Mouse (Mus musculus): ENCODE results near the gene Stard3nl. TPM values are rescaled to one million over a fixed set of nuclear protein-coding genes. Genes with fewer than 3 reads are reported as not detected.

Gene Stard3nl
- 153 and 157 TPM in 2 replicates for polyA plus RNA-seq (2016; fragmentation: Nextera tagmentation; extraction: Ambion mirVana)

DNA sequence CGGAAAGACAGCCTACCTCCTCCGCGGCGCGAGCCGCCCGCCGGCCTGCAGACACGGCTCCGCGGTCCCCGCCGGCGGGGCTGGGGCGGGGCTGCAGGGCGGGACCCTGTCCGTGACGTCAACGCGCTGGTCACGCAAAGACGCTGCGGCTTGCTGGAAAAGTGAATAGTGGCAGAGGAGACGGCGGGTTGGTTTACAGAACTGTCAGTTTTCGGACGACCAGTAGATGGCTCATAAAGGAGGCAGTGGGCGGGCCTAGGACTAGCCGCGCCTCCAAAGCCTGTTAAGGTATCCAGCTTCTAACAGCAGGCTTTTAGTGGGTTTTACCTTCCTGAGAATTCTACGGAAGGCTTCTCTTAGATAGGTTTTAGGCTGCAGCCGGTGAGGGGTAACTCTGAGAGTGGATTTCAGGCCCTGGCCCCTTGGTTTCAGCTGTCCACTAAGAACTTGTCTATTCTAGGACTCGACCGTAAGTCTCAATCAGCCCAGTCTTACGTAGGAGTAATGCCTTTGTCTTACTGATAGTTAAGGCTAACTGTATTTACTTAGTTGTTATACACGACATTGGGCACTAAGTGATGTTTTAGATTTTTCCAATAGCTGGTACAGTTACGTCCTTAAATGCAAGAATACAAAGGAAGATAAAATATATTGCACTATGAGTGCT is at the start of gene Stard3nl:
Gene Stard3nl (minus strand): TSS at position 108 of the 667 bp plus-strand sequence.
- no peaks in the 10 kb centered on the region; the same call in 1 of the 2 replicates for H3K36me3 ChIP-seq
- H3K4me2 ChIP-seq (replicated peaks): peak within 1 kb of the TSS; percentile 53
- H3K27ac ChIP-seq: peak within 1 kb of the TSS; percentile 65; the same call in 1 of the 2 replicates
- 2% methylated on average over 37 of the region's 37 CpGs for WGBS
- H3K9me3 ChIP-seq: no peaks in the 10 kb centered on the region
- H3K4me1 ChIP-seq: peaks cover 8% of the 10 kb centered on the region; the same call in 1 of the 2 replicates
- H3K4me3 ChIP-seq: peak within 1 kb of the TSS; percentile 94
- no peaks in the 10 kb centered on the region for H3K27me3 ChIP-seq (replicated peaks)
- ATAC-seq (ENCODE audit: low FRiP score, low read depth): peak; percentile 99
- peak within 1 kb of the TSS; percentile 89 for H3K9ac ChIP-seq

DNA sequence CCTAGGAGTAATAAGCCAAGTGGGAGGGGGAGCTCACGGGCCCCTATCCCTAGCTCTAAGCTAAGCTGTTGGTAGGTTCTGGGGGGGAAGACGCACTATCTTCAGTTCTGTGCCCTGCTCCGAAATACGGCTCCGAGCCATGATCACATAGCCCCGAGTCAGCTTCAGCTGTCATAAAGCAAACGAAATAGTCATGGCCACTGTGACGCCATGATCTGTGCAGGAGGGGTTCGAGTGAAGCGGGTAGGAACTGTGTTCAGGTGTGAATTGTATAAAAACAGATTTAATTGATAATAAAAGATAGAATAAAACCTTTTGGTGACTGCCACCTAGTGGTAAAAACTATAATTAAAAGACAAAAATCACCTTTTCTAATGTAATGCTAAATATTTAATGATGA is 42.4 kb upstream of the Stard3nl start:
- H3K4me1 ChIP-seq: no peaks in the 10 kb centered on the region
- no peaks in the 10 kb centered on the region for H3K9me3 ChIP-seq
- H3K36me3 ChIP-seq: no peaks in the 10 kb centered on the region
- ATAC-seq (ENCODE audit: low FRiP score, low read depth): peak; percentile 56; the same call in 1 of the 2 replicates
- no peaks in the 10 kb centered on the region for H3K27me3 ChIP-seq (replicated peaks)
- H3K27ac ChIP-seq: no peak overlapping the region
- H3K9ac ChIP-seq: no peak overlapping the region
- no peak overlapping the region for H3K4me3 ChIP-seq
- no peak overlapping the region for H3K4me2 ChIP-seq (replicated peaks)
- WGBS: 81% methylated on average over 10 of the region's 10 CpGs

- H3K27me3 ChIP-seq (replicated peaks): no peaks in the 10 kb centered on the region
- H3K4me3 ChIP-seq: no peak overlapping the region
- ATAC-seq (ENCODE audit: low FRiP score, low read depth): no peak
- WGBS: 80% methylated on average over 4 of the region's 4 CpGs
- H3K4me1 ChIP-seq: no peaks in the 10 kb centered on the region
- H3K9ac ChIP-seq: no peak overlapping the region
- no peaks in the 10 kb centered on the region for H3K9me3 ChIP-seq
- H3K27ac ChIP-seq: no peak overlapping the region
- no peaks in the 10 kb centered on the region for H3K36me3 ChIP-seq
- no peak overlapping the region for H3K4me2 ChIP-seq (replicated peaks)
These were observed 34.3 kb upstream of the Stard3nl start for GRCm38 (mm10) chr13:19429812-19430370.

GRCm38 (mm10) chr13:19428076-19428475 is 32.5 kb upstream of the Stard3nl start:
- Histone ChIP-seq H3K27ac (no peak overlapping the region), H3K9me3 (no peaks in the 10 kb centered on the region), H3K4me2 (replicated peaks) (no peak overlapping the region), H3K27me3 (replicated peaks) (no peaks in the 10 kb centered on the region), H3K4me1 (no peaks in the 10 kb centered on the region), H3K36me3 (no peaks in the 10 kb centered on the region), H3K9ac (no peak overlapping the region), H3K4me3 (no peak overlapping the region)
- 84% methylated on average over 5 of the region's 5 CpGs for WGBS
- no peak for ATAC-seq (ENCODE audit: low FRiP score, low read depth)

- Histone ChIP-seq H3K4me2 (replicated peaks) (no peak overlapping the region), H3K4me3 (no peak overlapping the region), H3K36me3 (no peaks in the 10 kb centered on the region), H3K4me1 (no peaks in the 10 kb centered on the region), H3K27ac (no peak overlapping the region), H3K9me3 (no peaks in the 10 kb centered on the region), H3K27me3 (replicated peaks) (no peaks in the 10 kb centered on the region), H3K9ac (no peak overlapping the region)
- no peak for ATAC-seq (ENCODE audit: low FRiP score, low read depth)
- 85% methylated on average over 4 of the region's 4 CpGs for WGBS
These were observed 29.0 kb upstream of the Stard3nl start for GRCm38 (mm10) chr13:19424563-19424962.

DNA sequence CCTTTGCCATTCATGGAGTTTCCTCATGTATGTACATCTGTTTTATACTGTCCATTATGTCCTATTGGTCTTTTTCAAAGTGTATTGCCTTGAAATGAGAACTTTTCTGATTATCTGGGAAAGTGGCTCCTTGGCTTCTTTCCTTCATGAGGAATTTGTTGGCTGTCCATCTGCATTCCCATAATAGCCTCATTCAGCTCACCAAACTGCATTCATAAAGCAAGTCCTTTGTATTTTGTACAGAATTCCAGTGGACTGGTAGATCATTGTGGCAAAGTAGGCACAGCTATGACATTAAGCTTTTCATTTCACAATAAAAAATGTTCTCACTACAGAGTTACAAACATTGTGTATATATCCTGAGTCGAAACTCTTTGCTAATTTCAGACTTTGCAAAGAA is 26.9 kb upstream of the Stard3nl start:
- no peak overlapping the region for H3K9ac ChIP-seq
- H3K4me3 ChIP-seq: no peak overlapping the region
- no peak overlapping the region for H3K4me2 ChIP-seq (replicated peaks)
- H3K27me3 ChIP-seq (replicated peaks): no peaks in the 10 kb centered on the region
- no peaks in the 10 kb centered on the region for H3K36me3 ChIP-seq
- 79% methylated on average over 1 of the region's 1 CpGs for WGBS
- no peak overlapping the region for H3K27ac ChIP-seq
- no peaks in the 10 kb centered on the region for H3K4me1 ChIP-seq
- no peak for ATAC-seq (ENCODE audit: low FRiP score, low read depth)
- no peaks in the 10 kb centered on the region for H3K9me3 ChIP-seq

- 86% methylated on average over 4 of the region's 4 CpGs for WGBS
- no peak overlapping the region for H3K4me2 ChIP-seq (replicated peaks)
These were observed 22.4 kb upstream of the Stard3nl start for GRCm38 (mm10) chr13:19417885-19418521.

DNA sequence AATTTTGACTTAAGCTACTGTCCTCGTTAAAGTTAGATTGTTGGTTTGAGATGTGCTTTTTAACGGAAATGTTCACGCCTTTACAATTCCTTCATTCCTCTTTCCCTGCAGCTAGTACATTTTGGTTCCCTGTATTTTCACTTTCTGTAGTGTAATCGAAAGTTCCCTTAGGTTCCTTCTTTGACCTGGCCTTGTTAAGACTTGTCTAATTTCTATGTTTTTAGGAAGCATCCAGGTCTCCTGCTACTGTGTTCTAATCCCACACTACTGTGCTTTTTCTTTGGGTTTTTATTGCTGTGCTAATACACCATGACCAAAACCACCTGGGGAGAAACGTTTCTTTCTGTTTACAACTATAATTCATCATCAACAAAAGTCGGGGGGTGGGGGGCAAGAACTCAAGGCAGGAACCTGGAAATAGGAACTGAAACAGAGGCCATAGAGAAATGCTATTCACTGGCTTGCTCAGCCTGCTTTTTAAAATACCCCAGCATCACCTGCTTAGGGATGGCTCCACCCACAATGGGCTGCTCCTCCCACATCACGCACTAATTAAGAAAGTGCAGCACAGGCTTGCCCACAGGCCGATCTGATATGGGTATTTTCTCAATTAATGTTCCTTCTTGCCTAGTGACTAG is 20.4 kb upstream of the Stard3nl start:
- Histone ChIP-seq H3K4me1 (no peaks in the 10 kb centered on the region), H3K27me3 (replicated peaks) (no peaks in the 10 kb centered on the region), H3K27ac (no peak overlapping the region), H3K9ac (no peak overlapping the region), H3K4me2 (replicated peaks) (no peak overlapping the region), H3K9me3 (no peaks in the 10 kb centered on the region), H3K4me3 (no peak overlapping the region), H3K36me3 (no peaks in the 10 kb centered on the region)
- 56% methylated on average over 8 of the region's 8 CpGs for WGBS
- ATAC-seq (ENCODE audit: low FRiP score, low read depth): no peak

More at GRCm38 (mm10) chr13:19417885-19418521, 22.4 kb upstream of the Stard3nl start:
- Histone ChIP-seq H3K9ac (no peak overlapping the region), H3K36me3 (no peaks in the 10 kb centered on the region), H3K27me3 (replicated peaks) (no peaks in the 10 kb centered on the region), H3K4me3 (no peak overlapping the region), H3K27ac (no peak overlapping the region), H3K9me3 (no peaks in the 10 kb centered on the region), H3K4me1 (no peaks in the 10 kb centered on the region)
- no peak for ATAC-seq (ENCODE audit: low FRiP score, low read depth)

DNA sequence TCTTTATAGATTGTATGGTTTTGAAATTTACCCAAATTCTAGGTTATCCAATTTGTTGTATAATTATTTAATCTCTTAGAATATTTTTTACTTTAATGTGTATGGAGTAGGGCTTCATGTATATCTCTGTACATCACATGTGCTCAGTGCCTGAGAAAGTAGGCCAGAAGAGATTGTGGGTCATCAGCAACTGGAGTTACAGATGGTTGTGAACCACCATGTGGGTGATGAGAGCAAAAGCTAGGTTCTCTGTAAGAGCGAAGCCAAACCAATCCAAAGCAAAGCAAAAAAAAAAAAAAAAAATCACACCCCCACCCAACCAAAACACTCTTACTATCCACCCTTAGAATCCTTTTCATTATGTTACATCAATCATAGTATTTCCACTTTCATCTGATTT is 19.7 kb upstream of the Stard3nl start:
- WGBS: 96% methylated on average over 1 of the region's 1 CpGs
- Histone ChIP-seq H3K9ac (no peak overlapping the region), H3K27ac (no peak overlapping the region), H3K9me3 (no peaks in the 10 kb centered on the region), H3K4me2 (replicated peaks) (no peak overlapping the region), H3K4me3 (no peak overlapping the region), H3K27me3 (replicated peaks) (no peaks in the 10 kb centered on the region), H3K36me3 (no peaks in the 10 kb centered on the region), H3K4me1 (no peaks in the 10 kb centered on the region)
- no peak for ATAC-seq (ENCODE audit: low FRiP score, low read depth)

DNA sequence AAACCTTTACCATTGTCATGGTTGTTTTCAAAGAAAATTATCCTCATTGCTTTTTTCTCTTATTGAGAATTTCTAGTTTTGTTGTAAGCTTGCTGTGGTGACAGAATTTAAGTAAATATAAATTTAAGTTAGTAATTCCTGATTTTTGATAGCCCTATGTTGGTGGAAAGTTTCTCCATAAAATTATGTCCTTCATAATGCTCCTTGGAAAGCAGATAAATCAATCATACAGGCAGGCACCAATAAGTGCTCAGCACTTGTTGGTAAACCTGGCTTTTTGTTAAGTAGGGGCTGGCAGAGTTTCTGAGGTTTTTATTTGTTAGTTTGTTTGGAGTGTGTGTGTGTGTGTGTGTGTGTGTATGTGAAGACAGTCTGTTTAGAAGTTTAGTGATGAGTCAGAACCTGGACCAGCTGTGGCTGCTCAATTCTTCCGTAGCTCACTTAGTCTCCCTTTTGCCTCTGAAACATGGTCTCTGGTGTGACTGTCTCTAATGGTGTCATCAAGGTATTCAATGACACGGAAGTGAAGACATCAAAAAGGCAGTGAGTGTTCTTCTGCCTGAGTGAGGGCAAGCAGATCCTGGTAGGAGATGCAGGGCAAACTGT is 16.8 kb upstream of the Stard3nl start:
- no peaks in the 10 kb centered on the region for H3K9me3 ChIP-seq
- H3K4me1 ChIP-seq: no peaks in the 10 kb centered on the region
- no peaks in the 10 kb centered on the region for H3K27me3 ChIP-seq (replicated peaks)
- H3K36me3 ChIP-seq: no peaks in the 10 kb centered on the region
- H3K9ac ChIP-seq: no peak overlapping the region
- no peak overlapping the region for H3K4me2 ChIP-seq (replicated peaks)
- H3K4me3 ChIP-seq: no peak overlapping the region
- no peak for ATAC-seq (ENCODE audit: low FRiP score, low read depth)
- no peak overlapping the region for H3K27ac ChIP-seq
- WGBS: 80% methylated on average over 2 of the region's 2 CpGs

GRCm38 (mm10) chr13:19411886-19412285 is 16.3 kb upstream of the Stard3nl start:
- Histone ChIP-seq H3K4me2 (replicated peaks) (no peak overlapping the region), H3K4me1 (no peaks in the 10 kb centered on the region), H3K27ac (no peak overlapping the region), H3K9me3 (no peaks in the 10 kb centered on the region), H3K4me3 (no peak overlapping the region), H3K9ac (no peak overlapping the region), H3K27me3 (replicated peaks) (no peaks in the 10 kb centered on the region), H3K36me3 (no peaks in the 10 kb centered on the region)
- 77% methylated on average over 5 of the region's 5 CpGs for WGBS
- no peak for ATAC-seq (ENCODE audit: low FRiP score, low read depth)

DNA sequence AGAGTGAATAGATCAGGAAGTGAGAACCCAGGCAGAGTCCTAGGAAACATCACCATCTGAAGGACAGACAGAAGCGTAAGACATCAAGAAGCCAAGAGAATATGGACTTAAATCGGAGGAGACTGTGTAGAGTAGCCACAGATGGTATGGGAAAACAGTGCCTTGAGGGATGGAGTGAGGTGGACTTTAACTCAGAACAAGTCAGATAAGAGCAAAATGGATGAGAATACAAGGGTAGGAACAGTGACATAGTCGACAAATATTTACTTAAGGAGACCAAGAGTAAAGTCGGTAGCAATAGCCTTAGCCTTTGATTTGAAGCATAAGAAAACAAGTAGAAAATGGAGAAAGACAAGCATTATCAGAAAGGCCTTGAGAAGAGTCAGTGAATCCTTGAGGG is 15.1 kb upstream of the Stard3nl start:
- Histone ChIP-seq H3K27me3 (replicated peaks) (no peaks in the 10 kb centered on the region), H3K4me3 (no peak overlapping the region), H3K9me3 (no peaks in the 10 kb centered on the region), H3K4me2 (replicated peaks) (no peak overlapping the region), H3K4me1 (no peaks in the 10 kb centered on the region), H3K9ac (no peak overlapping the region), H3K36me3 (no peaks in the 10 kb centered on the region), H3K27ac (no peak overlapping the region)
- no peak for ATAC-seq (ENCODE audit: low FRiP score, low read depth)
- WGBS: 94% methylated on average over 4 of the region's 4 CpGs

Data from neural tube, embryonic 12.5 days (tissue).